Mouse (Mus musculus): ENCODE data around the gene Nudt4.

DNA sequence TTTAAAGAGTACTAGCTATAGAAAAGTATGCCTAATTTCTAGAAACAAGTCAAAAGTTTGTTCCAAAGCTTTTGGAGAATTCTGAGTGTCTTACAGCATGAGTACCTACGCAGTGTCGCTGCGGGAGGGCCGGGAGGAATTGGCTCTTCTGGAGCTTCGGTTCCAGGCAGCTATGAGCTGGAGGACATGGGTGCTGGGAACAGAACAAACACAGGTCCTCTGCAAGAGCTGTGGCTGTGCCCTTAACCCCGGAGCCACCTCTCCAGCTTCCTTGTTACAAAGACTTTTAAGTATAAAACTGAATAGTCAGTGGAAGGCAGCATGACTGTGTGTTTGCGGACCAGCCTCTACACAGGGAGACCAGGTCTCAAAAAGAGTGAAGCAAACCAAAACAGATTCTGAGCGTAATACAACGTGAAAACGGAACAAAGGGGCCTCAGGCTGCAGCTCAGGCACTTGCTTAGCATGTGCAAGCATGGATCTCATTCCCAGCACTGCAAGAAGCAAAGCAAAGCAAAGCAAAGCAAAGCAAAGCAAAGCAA, 12.0 kb upstream of the Nudt4 start:
- no peak for TF ChIP-seq CTCF (IDR thresholded peaks at IDR 0.05; ENCODE audit: low read depth)
- TF ChIP-seq EP300 (IDR thresholded peaks at IDR 0.05; ENCODE audit: low read depth) = no peak

Data from heart, postnatal 0 days (tissue).